Mouse (Mus musculus): ENCODE measurements around the gene Atxn1.

The Atxn1 gene

DNA sequence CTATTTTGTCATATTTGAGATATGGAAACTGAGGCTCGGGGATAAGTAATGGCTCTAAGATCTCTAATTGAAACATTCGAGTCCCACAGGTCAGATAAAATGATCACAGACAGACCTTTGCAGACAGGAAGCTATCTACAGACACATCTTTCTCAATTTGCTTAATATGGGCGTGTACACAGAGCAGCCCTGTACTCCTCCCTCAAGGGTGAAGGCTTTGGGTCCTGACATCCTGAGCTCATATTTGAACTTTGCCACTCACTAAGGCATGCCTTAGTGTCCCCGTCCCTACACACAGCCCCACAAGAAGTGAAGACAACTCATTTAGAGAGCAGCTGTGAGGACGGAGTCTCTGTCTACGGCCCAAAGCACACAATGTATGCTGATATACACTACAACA lies 70.6 kb downstream of the Atxn1 start:
- no peak for DNase-seq

- DNase-seq = no peak
These were observed 73.7 kb downstream of the Atxn1 start for GRCm38 (mm10) chr13:45891073-45891472.

DNA sequence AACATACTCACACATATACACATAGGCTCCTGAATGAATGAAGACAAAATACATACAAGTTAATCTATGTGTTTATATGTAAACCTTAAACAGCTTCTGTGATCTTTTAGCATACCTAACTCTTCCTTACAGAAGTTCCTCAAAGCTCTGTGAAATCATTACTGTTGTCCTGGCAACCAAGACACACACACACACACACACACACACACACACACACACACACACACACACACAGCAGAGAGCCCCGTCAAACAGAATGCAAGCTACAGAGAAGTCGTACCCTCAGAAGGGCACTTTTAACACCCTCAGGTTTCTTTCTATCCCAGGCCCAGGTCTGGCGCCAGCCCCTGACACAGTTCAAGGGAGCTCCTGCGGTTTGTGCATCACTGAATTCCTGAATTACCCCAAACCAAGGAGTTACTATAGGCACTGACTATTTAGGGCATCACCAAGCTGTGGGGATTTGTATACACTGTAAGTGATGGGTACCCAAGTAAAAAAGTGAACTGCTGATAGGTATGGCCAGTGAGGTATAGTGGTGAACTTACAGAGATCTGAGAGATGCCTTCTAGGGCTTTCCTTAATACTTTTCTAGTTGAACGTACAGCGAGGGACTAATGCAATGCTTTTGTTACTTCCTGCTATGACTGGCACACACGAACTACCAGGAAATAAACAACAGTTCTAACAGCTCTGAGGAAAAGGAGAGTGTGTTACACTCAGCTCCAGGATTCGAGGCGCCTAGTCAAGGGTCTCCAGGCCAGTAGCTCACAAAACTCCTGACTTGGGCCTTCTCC lies 75.7 kb downstream of the Atxn1 start:
- peak in 1 of 2 experiments; percentile 23 for DNase-seq

- no peak for DNase-seq
These were observed 79.9 kb downstream of the Atxn1 start for GRCm38 (mm10) chr13:45884878-45885277.

GRCm38 (mm10) chr13:45883791-45884238 lies 81.0 kb downstream of the Atxn1 start:
- no peak for DNase-seq

GRCm38 (mm10) chr13:45882976-45883440 lies 81.8 kb downstream of the Atxn1 start:
- DNase-seq = no peak

DNA sequence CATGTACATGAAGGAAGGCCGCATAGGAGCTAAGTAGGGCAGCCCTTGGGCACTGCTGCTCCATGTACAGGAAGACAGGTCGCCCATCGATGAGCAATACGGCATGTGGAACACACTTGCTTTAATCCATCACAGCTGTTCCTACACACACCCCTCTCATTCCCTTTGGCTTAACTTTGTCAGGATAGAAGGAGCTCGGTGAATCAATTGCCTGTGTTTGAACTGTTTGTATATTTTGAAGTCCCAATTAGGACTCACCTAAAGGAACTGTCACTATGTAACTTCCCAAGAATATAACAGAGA lies 84.3 kb downstream of the Atxn1 start:
- DNase-seq = no peak

DNA sequence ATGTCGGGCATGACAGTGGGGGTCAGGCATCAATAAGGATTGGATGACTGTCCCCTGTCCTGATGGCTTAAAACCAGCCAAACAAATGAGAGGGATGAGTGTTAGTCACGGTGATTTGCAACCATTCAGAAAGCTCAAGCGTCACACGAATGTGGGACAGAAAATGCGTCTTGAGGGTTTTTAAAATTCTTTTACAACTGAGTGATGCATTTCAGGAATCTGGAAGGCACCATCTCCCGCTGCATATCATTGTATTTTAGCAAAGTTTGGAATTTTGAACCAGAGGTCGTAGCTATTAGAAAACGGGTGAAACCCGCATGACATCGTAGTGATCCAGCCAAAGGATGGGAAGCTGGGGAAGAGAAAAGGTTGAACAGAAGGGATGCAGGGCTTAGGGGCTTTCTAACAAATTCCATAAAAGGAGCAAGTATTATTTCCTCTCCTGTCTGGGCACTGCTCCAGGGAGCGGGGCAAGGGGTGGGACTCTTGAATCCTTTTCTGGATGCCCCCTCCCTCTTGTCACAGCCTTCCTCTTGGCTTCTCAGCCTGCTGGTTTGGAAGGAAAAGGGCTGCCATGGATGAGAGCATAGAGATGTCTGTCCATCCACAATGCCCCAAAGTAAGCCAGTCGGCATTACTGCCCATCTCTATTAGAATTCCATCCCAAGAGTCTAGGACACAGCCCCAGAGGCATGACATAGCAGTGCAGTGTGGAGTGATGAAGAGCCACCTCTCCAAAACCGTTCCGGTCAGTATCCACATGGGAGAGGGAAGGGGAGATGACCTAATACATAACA lies 84.9 kb downstream of the Atxn1 start:
- no peak for DNase-seq

- DNase-seq = no peak
These were observed 87.9 kb downstream of the Atxn1 start for GRCm38 (mm10) chr13:45876939-45877338.

DNA sequence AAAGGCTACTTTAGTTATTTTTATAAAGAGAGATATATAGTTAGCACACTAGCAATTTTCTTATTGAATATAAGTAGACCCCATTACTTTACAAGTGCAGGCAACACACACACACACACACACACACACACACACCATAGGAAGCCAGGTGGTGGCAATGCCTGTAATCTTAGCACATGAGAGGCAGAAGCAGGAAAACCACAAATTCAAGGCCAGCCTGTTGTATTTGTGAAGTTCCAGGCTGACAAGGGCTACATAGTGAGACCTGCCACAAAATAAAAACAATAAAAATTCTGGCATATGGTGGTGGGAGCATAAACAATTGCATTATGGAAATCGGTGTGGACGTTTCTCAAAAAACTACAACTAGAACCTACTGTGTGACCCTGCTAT lies 88.4 kb downstream of the Atxn1 start:
- DNase-seq = no peak

DNA sequence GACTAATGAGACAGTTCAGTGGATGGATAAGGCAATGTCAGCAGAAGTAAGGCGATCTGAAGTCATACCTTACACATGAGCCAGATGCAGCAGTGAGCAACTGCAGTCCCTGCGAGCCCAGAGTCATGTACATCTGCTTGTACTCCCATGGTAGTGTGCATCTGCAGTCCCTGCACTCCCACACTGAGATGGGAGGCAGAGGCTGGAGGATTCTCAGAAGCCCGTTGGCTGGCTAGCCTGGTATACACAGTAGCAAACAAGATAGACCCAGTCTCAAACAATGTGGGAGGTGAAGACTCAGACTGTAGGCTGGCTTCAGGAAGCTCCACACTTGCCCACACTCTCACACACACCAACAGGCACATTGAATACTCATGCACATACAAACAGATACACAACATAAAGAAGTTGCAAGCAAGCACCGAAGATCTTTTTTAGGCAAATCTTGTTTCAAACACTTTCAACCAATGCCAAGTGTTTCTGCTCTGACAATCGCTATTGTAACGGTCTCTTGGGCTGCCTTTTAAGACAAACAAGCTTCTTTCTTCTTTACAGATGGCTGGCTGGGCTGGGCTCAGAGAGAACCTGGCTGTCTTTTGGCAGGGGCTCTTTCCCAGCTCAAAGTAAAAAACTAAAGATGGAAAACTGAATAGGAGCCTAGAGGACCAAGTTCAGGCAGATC lies 89.0 kb downstream of the Atxn1 start:
- DNase-seq = no peak

GRCm38 (mm10) chr13:45874196-45874595 lies 90.6 kb downstream of the Atxn1 start:
- no peak for DNase-seq

DNA sequence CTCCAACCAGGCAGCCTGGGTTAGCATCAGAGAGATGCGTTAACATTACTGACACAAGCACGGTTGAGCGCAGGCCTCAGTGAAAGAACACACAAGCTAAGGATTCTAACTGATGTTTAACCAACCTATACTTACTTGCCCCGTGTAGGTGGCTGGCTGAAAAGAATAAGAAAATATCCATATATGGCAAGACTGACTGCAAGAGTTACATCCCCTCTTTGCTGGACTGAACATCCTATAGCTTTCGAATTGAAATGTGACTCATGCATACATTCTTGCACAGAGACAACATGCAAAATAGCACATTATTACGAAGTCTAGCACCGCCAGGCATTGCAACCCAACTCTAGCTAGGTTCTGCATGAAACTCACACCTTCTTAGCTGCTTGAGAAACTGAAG lies 91.8 kb downstream of the Atxn1 start:
- no peak for DNase-seq

DNA sequence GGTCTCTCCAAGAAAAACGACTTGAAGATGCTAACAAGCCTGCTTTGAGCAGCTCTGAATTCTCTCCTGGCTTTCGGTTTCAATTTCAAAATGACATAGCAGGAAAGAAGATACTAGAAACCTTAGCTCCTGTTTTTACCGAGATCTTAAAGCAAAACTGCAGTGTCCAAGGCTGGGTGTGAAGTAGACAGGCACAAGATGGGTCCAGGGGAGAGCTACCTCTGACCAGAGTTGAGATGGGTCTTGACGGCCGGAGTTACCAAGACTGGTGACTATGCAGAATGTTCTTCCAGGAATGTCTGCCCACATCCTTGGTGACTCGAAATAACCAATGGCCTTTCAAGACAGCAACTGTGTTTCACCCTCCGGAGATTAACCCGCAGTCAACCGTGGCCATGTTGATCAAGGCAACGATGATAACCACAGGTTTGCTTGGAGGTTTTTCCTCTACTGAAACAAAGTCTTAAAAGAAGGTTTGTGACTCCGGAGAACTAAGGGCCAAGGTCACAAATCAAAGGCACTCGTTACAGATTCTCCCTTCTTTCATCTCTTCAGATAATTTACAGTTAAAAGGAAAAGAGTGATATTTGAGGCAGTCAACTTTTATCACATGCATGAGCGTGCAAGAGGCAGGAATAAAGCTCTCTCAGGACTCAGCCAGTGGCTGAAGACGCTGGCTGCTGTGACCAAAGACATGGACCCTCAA lies 92.6 kb downstream of the Atxn1 start:
- DNase-seq = no peak

GRCm38 (mm10) chr13:45871554-45871953 lies 93.3 kb downstream of the Atxn1 start:
- no peak for DNase-seq

DNA sequence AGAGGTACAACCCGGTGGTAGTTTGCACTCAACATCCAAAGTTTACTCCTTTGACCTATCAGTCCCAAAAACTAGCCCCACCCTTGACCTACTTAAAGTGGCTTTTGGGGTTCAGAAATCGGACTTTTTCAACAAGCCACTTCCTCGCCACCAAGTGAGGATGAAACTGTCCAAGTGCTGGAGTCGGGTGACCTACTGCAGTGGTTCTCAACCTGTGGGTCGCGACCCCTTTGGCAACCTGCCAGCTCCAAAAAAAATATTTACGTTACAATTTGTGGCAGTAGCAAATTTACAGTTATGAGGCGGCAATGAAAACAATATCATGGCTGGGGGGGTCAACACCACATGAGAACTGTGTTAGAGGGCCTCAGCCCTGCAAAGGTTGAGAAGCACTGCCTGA lies 95.9 kb downstream of the Atxn1 start:
- DNase-seq = no peak

DNA sequence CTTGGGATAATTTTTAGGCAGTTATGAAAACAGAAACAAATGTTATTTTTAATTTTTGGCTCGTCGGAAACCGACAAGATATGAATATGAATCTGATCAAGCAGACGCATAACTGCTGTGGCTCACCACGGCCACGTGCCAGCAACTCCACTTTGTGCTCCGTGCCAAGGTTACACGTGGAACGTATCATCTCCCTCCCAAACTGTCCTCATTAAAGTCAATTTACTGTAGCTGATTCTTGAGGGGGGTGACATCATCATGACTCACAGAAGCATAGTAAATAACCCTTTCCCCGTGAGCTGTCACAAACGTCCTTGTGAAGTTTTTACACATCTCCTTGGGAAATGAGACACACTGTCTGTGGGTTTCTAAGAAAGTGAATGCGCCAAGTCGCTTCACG lies 97.5 kb downstream of the Atxn1 start:
- DNase-seq = peak in 1 of 2 experiments; percentile 37

- DNase-seq = no peak
These were observed 98.1 kb downstream of the Atxn1 start for GRCm38 (mm10) chr13:45866615-45867245.

DNA sequence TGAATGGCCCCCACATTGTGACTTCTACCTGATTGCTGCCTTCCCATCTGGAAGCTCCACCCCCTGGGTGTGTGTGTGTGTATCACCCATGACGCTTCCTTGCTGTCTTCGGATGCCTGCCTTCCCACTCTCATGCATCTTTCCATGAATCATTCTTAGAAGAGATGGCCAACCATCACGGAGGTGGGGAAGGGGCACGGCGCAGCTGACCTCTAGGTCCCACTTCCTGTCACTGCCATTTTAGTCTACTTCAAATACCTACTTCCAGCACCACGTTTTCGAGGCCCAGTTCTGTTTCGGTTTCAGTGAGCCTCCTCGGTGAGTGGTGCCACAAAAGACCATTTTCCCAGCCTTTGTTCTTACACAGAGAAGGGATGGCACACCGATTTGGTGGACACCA lies 99.2 kb downstream of the Atxn1 start:
- DNase-seq = no peak

- DNase-seq = no peak
These were observed 101.0 kb downstream of the Atxn1 start for GRCm38 (mm10) chr13:45863779-45864178.

DNA sequence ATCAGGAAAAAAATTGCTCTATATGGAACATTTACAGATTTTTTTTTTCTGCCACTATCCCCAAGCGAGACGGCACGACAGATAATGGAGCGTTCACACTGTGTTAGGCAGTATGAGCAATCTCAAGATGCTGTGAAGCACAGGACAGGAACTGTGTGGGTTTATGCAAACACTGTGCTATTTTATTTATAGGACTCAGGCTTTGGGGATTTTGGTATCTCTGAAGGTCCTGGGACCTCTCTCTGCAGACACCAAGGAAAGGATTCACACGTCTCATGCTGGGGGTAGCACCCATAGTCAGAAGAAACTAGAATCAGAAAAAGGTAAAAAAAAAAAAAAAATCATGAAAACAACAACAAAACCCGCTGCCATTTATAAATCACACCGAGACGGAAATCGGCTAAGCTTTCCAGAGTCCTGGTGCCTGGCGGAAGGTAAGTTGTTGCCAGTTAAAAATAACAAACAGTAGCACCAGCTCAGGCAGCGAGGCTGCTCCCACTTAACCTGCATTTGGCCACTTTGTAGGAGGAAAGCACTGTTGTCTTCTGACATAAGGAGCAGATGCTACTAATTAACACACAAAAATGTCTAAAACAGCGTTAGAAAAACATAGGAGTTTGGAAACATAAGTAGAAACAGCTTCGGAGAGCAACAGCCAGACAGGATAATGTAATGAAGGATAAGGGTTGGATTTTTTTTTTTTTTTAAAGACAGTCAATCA lies 102.8 kb downstream of the Atxn1 start:
- no peak for DNase-seq

GRCm38 (mm10) chr13:45861098-45861580 lies 103.7 kb downstream of the Atxn1 start:
- no peak for DNase-seq

All from cerebellum, adult 18-20 months (tissue).